Mouse (Mus musculus) small intestine, adult 2 months (tissue): ENCODE measurements around the gene Becn1. TPM values are rescaled to one million over a fixed set of nuclear protein-coding genes. Genes with fewer than 3 reads are reported as not detected.
"Not testable (repeated sequence)": the region's sequence is repeated elsewhere in the genome, so short reads cannot be mapped to it uniquely, and the experiment has no call there.

Experiments
- H3K27ac ChIP-seq: fragments of 200-500 bp; 2 replicates; pipeline ENCODE4 v1.5.1; 2012; ENCODE audit warnings: low read depth, low read length, control low read depth, inconsistent platforms; ENCODE audit not compliant: insufficient read depth
- H3K27me3 ChIP-seq: fragments of 200-500 bp; 2 replicates; pipeline ENCODE4 v1.6.1; 2012; ENCODE audit warnings: mild to moderate bottlenecking, moderate library complexity, low read length, inconsistent platforms; ENCODE audit not compliant: control insufficient read depth, insufficient read depth
- H3K36me3 ChIP-seq: fragments of 200-500 bp; 2 replicates; pipeline ENCODE4 v1.6.1; 2012; ENCODE audit warnings: mild to moderate bottlenecking, low read length, control low read depth, inconsistent platforms; ENCODE audit not compliant: control insufficient read depth, insufficient read depth
- H3K4me1 ChIP-seq: fragments of 200-500 bp; 2 replicates; pipeline ENCODE4 v1.6.1; 2012; ENCODE audit warnings: low read length, inconsistent platforms, mixed read lengths; ENCODE audit not compliant: control insufficient read depth, insufficient read depth, insufficient read length
- H3K4me3 ChIP-seq: fragments of 200-500 bp; 2 replicates; pipeline ENCODE4 v1.5.1; 2012; ENCODE audit warnings: low read depth, mild to moderate bottlenecking, control low read depth, inconsistent platforms, low read length, moderate library complexity
- CTCF ChIP-seq: fragments of 200-500 bp; IDR thresholded peaks from 2 replicates; pipeline ENCODE4 v1.5.1; 2012; ENCODE audit warnings: low read depth, mild to moderate bottlenecking, control low read depth, inconsistent platforms, low read length, moderate library complexity, mixed read lengths; ENCODE audit not compliant: insufficient replicate concordance, insufficient read length; ENCODE audit errors: extremely low read depth
- POLR2A ChIP-seq: fragments of 200-500 bp; IDR thresholded peaks from 2 replicates; pipeline ENCODE4 v1.6.1; 2012; ENCODE audit warnings: low read depth, mild to moderate bottlenecking, control low read depth, inconsistent platforms, low read length, moderate library complexity
- WGBS: fragments of 180-500 bp; shearing (Covaris S2); methylation state at CpG from one replicate; pipeline ENCODE4 v1.1.7; 2018; 5-methylcytosine and 5-hydroxymethylcytosine counted together
- polyA plus RNA-seq: library from polyadenylated mRNA; depleted of rRNA; stranded (reverse); fragments of >200 nt; gene quantifications from 2 replicates; pipeline ENCODE4 v1.2.3, GENCODE M21; 2012

The Becn1 gene
- polyA plus RNA-seq, 1 experiment, result 163 TPM

DNA sequence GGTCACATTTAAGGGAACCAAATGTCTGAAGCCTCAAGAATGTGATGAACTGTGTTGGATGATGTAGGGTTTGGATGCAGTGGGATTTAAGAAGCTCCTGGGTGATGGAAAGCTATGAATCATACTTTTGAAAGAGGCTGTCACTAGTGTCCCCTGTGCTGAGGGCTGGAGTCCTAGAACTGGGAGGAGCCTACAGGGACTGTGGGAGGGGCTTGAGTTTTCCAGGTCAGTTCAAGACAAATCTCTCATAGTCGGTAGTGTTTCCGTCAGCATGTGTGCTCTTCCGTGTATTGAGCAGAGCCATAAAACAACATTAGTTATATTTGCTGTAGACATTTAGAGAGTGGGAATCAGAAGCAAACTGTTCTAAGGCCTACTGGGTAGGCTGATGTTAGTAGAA lies 25.2 kb upstream of the Becn1 start:
- 14% methylated on average over 3 of the region's 3 CpGs for WGBS
- H3K4me1 ChIP-seq, result no peaks in the 10 kb centered on the region
- peaks cover 23% of the 10 kb centered on the region for H3K36me3 ChIP-seq

DNA sequence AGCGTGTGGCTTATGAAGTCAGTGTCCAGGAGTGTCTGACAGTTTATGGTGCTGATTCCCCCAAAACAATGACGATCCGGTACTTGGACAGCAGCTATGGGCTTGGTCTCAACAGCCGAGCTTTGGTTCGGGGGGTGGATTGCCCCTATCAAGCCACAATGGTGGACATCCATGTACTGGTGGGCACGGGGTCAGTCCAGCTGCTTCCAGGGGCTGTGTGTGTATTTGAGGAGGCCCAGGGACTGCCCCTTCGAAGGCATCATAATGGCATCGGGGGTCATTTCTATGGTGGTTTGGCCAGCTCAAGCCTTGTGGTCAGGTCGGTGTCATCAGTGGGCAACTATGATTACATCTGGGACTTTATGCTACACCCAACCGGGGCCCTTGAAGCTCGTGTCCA lies 24.1 kb upstream of the Becn1 start:
- no peak for TF ChIP-seq CTCF
- 90% methylated on average over 11 of the region's 11 CpGs for WGBS

More for the DNA sequence above, 25.2 kb upstream of the Becn1 start:
- Histone ChIP-seq H3K27me3 (no peaks in the 10 kb centered on the region), H3K27ac (no peak overlapping the region), H3K4me3 (no peak overlapping the region)
- TF ChIP-seq CTCF (no peak), POLR2A (no peak)

DNA sequence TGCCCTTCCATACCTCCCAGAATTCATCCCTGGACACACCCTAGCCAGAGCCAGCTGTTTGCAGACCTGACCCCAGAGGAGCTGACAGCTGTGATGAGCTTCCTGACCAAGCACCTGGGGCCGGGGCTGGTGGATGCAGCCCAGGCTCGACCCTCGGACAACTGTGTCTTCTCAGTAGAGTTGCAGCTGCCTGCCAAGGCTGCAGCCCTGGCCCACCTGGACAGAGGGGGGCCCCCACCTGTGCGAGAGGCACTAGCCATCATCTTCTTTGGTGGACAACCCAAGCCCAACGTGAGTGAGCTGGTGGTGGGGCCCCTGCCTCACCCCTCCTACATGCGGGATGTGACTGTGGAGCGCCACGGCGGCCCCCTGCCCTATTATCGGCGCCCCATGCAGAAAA lies 23.1 kb upstream of the Becn1 start:
- not testable (repeated sequence) for H3K4me1 ChIP-seq, H3K4me3 ChIP-seq, H3K27me3 ChIP-seq, H3K27ac ChIP-seq
- H3K36me3 ChIP-seq, result peaks cover 43% of the 10 kb centered on the region
- WGBS, result 90% methylated on average over 11 of the region's 11 CpGs

More for the DNA sequence above, 24.1 kb upstream of the Becn1 start:
- Histone ChIP-seq H3K4me3 (no peak overlapping the region), H3K27me3 (no peaks in the 10 kb centered on the region), H3K4me1 (no peaks in the 10 kb centered on the region), H3K36me3 (peaks cover 34% of the 10 kb centered on the region), H3K27ac (no peak overlapping the region)

DNA sequence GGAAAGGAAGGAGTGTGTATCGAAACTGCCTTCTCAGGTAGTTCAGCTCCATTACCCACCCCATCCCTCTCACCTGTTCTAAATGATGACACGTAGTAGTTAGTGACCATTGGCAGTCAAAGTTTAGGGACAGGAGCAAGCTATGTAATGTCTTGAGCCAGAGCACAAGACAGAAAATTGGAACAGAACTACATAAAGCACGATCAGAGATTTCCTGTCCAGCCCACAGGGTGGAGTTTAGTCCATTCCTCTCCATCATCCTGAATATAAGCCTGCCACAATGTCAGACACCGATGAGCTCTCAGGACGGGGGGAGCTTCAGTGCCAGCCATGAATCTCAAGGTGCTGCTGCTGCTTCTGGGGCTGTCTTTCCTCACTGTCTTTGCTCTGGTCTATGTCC lies 22.7 kb upstream of the Becn1 start, which contains the start of gene Aoc2:
Gene Aoc2, plus strand, starts transcription at position 301 of the 400 bp plus-strand sequence.
- 84% methylated on average over 5 of the region's 5 CpGs for WGBS

DNA sequence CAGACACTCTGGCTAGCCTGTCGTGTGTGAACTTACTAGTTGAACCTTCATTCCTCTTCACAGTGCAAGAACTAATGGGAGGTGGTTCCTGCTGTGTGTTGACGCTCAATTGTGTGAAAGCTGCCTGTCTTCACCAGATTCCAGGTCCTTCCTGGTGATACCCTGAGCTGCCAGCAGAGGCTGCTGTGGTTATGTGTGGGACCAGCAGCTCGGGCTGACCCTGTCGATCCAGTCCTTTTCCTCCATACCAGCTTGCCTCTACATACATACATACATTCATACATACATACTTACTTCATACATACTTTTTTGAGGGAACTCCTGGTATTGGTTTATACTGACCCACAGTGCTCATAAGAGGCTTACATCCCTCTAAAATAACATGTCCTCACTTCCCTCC lies 21.5 kb upstream of the Becn1 start:
- H3K27me3 ChIP-seq, result no peaks in the 10 kb centered on the region
- WGBS, result 6% methylated on average over 4 of the region's 4 CpGs
- H3K4me1 ChIP-seq, result no peaks in the 10 kb centered on the region
- H3K36me3 ChIP-seq, result peaks cover 56% of the 10 kb centered on the region
- TF ChIP-seq CTCF (peak; percentile 82; the same call in 1 of the 2 replicates), POLR2A (no peak)
- H3K27ac ChIP-seq, result no peak overlapping the region
- H3K4me3 ChIP-seq, result no peak overlapping the region

More for the DNA sequence above, 22.7 kb upstream of the Becn1 start, which contains the start of gene Aoc2:
- Histone ChIP-seq H3K27me3 (no peaks in the 10 kb centered on the region), H3K27ac (no peak within 1 kb of the TSS), H3K4me3 (no peak within 1 kb of the TSS), H3K36me3 (peaks cover 47% of the 10 kb centered on the region), H3K4me1 (no peaks in the 10 kb centered on the region)
- no peak for TF ChIP-seq CTCF
- TF ChIP-seq POLR2A, result no peak

DNA sequence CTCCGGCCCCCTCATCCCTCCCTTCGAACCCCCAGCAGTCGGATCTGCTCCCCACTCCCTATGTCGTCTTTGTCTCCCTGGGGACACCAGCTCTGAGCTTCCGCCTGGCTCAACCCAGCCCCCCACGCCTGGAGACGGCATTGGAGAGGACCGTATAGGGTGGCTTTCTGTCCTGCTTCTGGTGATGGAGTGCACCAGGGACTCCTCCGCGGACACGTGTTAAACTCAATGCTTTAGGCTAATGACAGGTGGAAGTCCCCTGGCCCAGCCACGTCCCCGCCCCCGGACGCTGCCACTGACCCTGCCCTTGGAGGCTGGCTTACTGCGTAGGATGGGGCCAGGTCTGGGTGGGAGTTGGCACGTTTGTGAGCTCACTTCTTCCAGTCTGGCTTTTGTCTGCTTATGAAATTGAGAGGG lies 14.4 kb upstream of the Becn1 start:
- WGBS, result under 1% methylated on average over 17 of the region's 17 CpGs
- H3K27me3 ChIP-seq, result no peaks in the 10 kb centered on the region
- peak overlapping the region; percentile 14; the same call in 1 of the 2 replicates for H3K27ac ChIP-seq
- H3K4me3 ChIP-seq, result peak overlapping the region; percentile 99
- peaks cover 2% of the 10 kb centered on the region for H3K4me1 ChIP-seq
- no peak for TF ChIP-seq POLR2A
- no peak for TF ChIP-seq CTCF
- H3K36me3 ChIP-seq, result peaks cover 26% of the 10 kb centered on the region

DNA sequence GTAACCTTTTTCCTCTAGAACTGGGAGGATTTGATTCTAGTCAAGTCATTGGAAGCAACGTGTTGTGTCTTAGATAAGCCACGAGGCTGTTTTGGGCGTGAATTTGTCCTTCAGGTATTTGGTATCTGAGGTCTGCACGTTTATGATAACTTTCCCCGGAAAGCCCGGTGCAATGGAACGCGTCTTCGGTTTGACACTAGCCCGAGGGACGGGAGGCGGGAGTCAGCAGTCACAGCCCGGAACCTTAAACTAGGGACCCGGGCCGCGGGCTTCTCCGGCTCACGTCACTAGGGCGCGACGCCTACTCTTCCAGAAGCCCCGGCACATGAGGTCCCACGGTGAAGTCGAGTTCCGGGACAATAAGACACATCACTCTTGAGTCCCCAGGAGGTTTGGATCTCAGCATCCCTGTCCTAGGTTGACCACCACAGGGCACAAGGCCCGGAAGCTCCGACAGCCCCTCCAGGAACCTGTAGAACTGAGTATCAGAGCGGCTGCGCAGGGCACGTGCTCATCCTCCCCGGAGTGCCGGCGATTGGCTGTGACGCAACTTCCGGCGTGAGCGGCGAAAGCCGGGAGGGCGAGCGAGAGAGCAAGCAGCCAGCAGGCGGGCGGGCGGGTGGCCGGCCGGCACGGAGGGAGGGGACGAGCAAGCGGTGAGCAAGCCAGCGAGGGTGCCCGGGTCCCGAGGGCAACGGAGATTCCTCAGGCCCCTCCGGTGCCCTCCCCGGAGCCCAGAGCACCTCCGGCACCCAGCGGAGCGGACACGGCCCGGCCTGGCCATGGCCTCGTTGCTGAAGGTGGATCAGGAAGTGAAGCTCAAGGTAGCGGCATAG lies 13.8 kb upstream of the Becn1 start, which contains the start of gene Psme3:
Gene Psme3, plus strand, starts transcription at position 549 of the 836 bp plus-strand sequence.
- Histone ChIP-seq H3K27ac (peak within 1 kb of the TSS; percentile 48), H3K4me1 (peaks cover 2% of the 10 kb centered on the region), H3K27me3 (no peaks in the 10 kb centered on the region), H3K36me3 (peaks cover 21% of the 10 kb centered on the region), H3K4me3 (peak within 1 kb of the TSS; percentile 99)
- 0 out of 2 replicates have a peak, but pooled peaks have one; percentile 2 for TF ChIP-seq CTCF
- TF ChIP-seq POLR2A, result peak; percentile 62
- WGBS, result under 1% methylated on average over 62 of the region's 62 CpGs
